ENCODE assay signal across 16 mouse cellular contexts in the genomic region with DNA sequence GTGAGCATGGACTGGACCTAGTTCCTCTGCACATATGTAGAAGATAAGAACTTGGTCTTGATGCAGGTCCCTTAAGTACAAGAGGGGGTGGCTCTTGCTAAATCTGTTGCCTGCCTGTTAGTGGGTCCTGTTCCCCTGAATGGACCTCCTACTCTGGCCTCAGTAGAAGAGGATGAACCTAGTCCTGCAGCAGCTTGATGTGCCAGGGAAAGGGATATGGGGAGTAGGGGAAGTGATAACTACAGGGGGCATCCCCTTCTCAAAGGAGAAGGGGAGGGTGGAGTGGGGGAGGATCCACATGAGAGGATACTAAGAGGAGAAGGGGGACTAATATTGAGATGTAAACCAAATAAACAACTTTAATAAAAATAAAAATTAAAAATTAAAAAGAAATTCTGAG. TPM values are rescaled to one million over a fixed set of nuclear protein-coding genes. Genes with fewer than 3 reads are reported as not detected.
"Had no signal": no experiment of that assay in that cellular context is flagged by ENCODE, and none has a peak within 500 bp of the region (broad histone marks: within the 10 kb centered on the region; RNA-seq: fewer than 3 reads in every experiment).

No protein-coding gene starts in this region.

- ATAC-seq: liver, postnatal 0 days; lung, postnatal 0 days; midbrain, embryonic 15.5 days had no signal

- DNase-seq: kidney, adult 18-20 months; kidney, adult 9 months; kidney, postnatal 14 days; kidney, postnatal 4 days; left cerebral cortex, postnatal 4 days; liver, postnatal 0 days; lung, embryonic 14.5 days; retina, postnatal 1 day; right cerebral cortex, postnatal 25 days; thymus, postnatal 25 days had no signal

RNA-seq across cellular contexts. Expression of a gene that starts 6.5 kb away (rescaled TPM):
- total RNA-seq: layer of hippocampus, adult 18-20 months; layer of hippocampus, postnatal 14 days; left cerebral cortex, adult 8-10 months; left cerebral cortex, postnatal 14 days; left cerebral cortex, postnatal 4 days had no signal

RNA-seq across cellular contexts. Expression of a gene that starts 59.2 kb away (rescaled TPM):
- total RNA-seq: layer of hippocampus, adult 18-20 months; layer of hippocampus, postnatal 14 days; left cerebral cortex, adult 8-10 months; left cerebral cortex, postnatal 14 days; left cerebral cortex, postnatal 4 days had no signal
